Mouse (Mus musculus): Measurements from ENCODE around the gene Srgap3. TPM values are rescaled to one million over a fixed set of nuclear protein-coding genes. Genes with fewer than 3 reads are reported as not detected.

Gene Srgap3
- polyA plus RNA-seq, 1 experiment from 2014 or later: 5.3 TPM

DNA sequence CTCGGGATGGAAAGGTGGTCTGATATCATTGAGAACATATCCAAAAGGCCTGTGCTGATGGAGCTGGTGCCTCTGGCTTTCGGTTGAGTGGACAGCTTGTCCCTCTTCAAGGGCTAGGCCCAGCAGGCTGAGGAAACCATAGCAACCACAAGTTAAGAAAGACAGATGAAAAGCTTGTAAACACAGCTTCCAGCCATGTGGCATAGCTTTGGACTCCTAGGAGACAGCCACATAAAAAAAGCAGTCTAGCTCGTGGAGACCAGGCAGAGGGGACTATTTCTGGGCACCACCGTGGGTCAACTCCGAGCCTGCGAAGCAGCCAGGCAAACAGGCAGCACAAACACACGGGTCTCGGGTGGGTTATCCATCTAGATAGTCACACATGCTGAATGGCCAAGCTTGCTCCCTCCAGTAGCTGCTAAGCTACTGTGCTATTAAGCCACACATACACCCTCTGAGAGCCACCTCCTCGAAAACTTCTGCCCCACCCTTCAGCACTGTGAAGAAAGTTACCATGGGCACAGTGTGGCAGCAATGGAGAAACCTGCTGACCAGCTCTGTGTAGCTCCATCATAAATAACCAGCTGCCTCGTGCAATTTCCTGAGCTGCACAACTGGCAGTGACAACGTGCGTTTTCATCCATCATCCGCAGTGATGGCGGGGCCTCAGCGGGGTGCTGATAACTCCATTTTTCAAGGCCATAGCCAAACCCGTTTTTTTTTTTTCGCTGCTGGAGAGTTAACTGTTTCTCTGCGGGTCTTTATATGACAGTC, 26.0 kb upstream of the Srgap3 start:
- H3K4me3 ChIP-seq (replicated peaks): no peak overlapping the region
- H3K4me1 ChIP-seq (replicated peaks): peaks cover 35% of the 10 kb centered on the region
- WGBS: 27% methylated on average over 18 of the region's 18 CpGs
- no peak overlapping the region for H3K9ac ChIP-seq (replicated peaks)
- peak overlapping the region; percentile 78 for H3K27ac ChIP-seq
- peak; percentile 57; the same call in 1 of the 2 replicates for ATAC-seq (ENCODE audit: insufficient number of reproducible peaks, insufficient read depth, low FRiP score, low TSS enrichment, low read depth)
- H3K4me2 ChIP-seq: peak overlapping the region; percentile 23; the same call in 1 of the 2 replicates
- no peaks in the 10 kb centered on the region for H3K36me3 ChIP-seq
- no peaks in the 10 kb centered on the region for H3K27me3 ChIP-seq
- H3K9me3 ChIP-seq: no peaks in the 10 kb centered on the region

DNA sequence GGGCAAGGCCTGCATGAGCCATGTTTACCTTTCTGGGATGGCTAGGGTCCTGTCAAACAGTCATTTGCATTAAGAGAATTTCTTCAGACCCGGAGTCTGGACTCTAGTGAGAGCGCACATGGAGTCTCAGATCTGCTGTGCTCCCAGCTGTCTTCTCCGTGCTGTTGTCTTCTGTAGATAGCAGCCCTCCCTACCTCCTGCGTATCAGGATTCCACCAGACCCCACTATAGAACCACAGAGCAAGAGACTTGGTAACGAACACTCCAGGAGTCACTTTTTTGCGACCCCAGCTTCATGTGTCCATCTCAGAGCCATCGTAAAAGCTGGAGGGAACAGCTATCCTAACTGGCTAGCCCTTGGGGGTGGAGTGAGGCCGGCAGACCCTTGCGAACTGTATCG, 25.1 kb upstream of the Srgap3 start:
- no peak for ATAC-seq (ENCODE audit: insufficient number of reproducible peaks, insufficient read depth, low FRiP score, low TSS enrichment, low read depth)
- Histone ChIP-seq H3K4me3 (replicated peaks) (no peak overlapping the region), H3K27me3 (no peaks in the 10 kb centered on the region), H3K27ac (peak overlapping the region; percentile 78), H3K9ac (replicated peaks) (no peak overlapping the region), H3K4me2 (no peak overlapping the region), H3K9me3 (no peaks in the 10 kb centered on the region), H3K36me3 (no peaks in the 10 kb centered on the region), H3K4me1 (replicated peaks) (peaks cover 35% of the 10 kb centered on the region)
- WGBS: 51% methylated on average over 10 of the region's 10 CpGs

DNA sequence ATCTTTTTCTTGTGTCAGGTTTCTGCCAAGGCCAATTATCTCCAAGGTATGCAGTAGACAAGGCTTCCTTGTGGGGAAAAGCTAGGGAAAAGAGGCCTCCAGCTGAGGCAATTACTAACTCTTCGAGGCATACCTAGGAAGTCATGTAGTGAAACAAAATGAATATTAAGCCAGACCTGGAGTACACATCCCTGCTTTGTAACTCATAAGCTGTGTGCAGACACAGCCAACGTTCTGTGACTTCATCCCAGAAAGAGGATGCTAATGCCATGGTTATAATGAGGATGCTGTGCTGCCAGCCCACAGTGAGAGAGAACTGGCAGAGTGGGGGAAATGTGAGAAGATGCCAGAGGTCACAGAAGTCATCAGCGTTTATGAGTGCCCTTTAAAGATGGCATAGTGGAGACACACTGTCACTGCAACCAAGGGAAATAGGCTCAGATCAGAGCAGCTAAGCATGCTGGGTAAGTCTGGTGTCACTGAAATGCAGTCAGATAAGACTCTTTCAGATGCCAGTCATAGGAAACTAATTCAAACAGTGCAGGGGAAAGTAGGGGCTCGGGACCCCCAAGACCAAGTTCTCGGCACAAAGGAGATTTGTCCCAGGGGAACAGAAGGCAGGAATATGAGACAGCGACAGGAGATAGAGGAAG, 24.2 kb upstream of the Srgap3 start:
- no peaks in the 10 kb centered on the region for H3K36me3 ChIP-seq
- ATAC-seq (ENCODE audit: insufficient number of reproducible peaks, insufficient read depth, low FRiP score, low TSS enrichment, low read depth): no peak
- no peak overlapping the region for H3K4me3 ChIP-seq (replicated peaks)
- H3K4me1 ChIP-seq (replicated peaks): peaks cover 35% of the 10 kb centered on the region
- no peaks in the 10 kb centered on the region for H3K27me3 ChIP-seq
- WGBS: 48% methylated on average over 6 of the region's 6 CpGs
- peak overlapping the region; percentile 14; the same call in 1 of the 2 replicates for H3K27ac ChIP-seq
- no peaks in the 10 kb centered on the region for H3K9me3 ChIP-seq
- H3K9ac ChIP-seq (replicated peaks): no peak overlapping the region
- H3K4me2 ChIP-seq: no peak overlapping the region

DNA sequence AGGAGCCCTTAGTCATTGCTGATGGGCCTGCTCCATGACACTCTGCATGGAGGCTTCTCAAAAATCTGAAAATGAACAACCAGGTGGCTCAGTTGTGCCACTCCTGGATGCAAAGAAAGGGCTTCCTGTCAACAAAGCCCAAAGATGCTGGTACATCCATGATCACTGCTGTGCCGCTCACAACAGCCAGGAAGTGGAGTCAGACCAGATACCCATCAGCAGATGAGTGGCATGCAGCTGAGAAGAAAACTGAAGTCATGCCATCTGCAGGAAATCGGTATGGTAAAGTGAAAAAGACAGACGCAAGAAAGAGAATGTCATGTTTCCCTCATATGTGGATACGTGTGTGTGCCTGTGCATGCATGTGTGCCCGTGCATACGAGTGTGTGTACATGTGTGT, 20.3 kb upstream of the Srgap3 start:
- Histone ChIP-seq H3K9me3 (no peaks in the 10 kb centered on the region), H3K4me3 (replicated peaks) (no peak overlapping the region), H3K4me2 (no peak overlapping the region), H3K9ac (replicated peaks) (no peak overlapping the region), H3K27ac (no peak overlapping the region), H3K27me3 (no peaks in the 10 kb centered on the region), H3K4me1 (replicated peaks) (peaks cover 13% of the 10 kb centered on the region), H3K36me3 (no peaks in the 10 kb centered on the region)
- 87% methylated on average over 6 of the region's 6 CpGs for WGBS
- ATAC-seq (ENCODE audit: insufficient number of reproducible peaks, insufficient read depth, low FRiP score, low TSS enrichment, low read depth): no peak

DNA sequence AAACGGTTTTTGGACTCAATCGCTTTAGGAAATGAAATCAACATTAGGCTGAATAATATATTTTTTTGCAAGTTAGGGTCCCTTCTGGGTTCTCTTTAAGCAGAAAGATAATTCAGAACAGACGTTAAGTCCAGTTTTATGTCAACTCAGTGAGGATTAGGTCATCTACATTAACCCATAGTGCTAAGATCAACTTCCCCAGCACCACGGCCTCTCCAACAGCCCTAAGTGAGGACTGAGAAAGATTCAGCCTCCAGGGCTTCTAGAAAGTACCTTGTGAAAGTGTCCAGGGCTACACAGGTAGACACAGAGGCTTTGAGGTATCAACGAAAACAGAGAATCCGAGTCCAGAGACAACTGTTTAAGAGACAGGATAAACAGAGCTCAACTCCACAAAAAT, 11.3 kb upstream of the Srgap3 start:
- Histone ChIP-seq H3K9ac (replicated peaks) (no peak overlapping the region), H3K27me3 (peaks cover 4% of the 10 kb centered on the region; the same call in 1 of the 2 replicates), H3K9me3 (0 out of 2 replicates have a peak, but pooled peaks cover 4% of the 10 kb centered on the region), H3K4me2 (peak overlapping the region; percentile 41), H3K4me3 (replicated peaks) (no peak overlapping the region), H3K36me3 (no peaks in the 10 kb centered on the region), H3K27ac (peak overlapping the region; percentile 79), H3K4me1 (replicated peaks) (peaks cover 27% of the 10 kb centered on the region)
- WGBS: 22% methylated on average over 6 of the region's 6 CpGs
- ATAC-seq (ENCODE audit: insufficient number of reproducible peaks, insufficient read depth, low FRiP score, low TSS enrichment, low read depth): no peak; the same call in 1 of the 2 replicates

DNA sequence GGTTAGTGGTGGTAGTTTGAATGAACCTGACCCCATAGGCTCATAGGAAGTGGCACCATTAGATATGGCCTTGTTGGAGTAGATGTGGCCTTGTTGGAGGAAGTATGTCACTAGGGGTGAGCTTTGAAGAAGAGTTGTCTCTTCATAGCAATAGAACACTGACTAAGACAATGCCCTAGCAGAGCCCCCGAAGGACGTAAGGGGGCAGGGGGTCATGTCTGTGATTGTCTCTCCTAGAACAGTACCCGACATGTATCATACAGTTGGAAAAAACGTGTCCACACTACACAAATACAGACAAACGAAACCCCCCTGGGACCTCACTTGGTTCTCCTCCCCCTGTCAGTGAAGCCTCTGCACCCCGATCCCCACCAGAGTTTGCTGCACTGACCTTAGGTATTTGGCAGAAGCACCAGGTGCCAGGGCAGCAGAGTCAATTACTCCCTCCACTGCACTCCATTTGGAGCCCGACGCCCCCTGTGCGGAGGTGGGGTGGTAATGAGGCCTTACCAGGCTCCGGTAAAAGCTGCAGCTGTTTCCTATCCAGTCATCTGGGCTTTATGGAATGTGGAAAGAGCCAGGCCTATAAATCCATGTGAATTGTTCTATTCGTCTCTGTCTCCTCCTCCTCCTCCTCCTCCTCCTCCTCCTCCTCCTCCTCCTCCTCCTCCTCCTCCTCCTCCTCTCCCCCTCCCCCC, 10.7 kb upstream of the Srgap3 start:
- no peak overlapping the region for H3K9ac ChIP-seq (replicated peaks)
- H3K36me3 ChIP-seq: no peaks in the 10 kb centered on the region
- WGBS: 24% methylated on average over 11 of the region's 11 CpGs
- H3K9me3 ChIP-seq: 0 out of 2 replicates have a peak, but pooled peaks cover 4% of the 10 kb centered on the region
- H3K4me1 ChIP-seq (replicated peaks): peaks cover 27% of the 10 kb centered on the region
- H3K4me2 ChIP-seq: peak overlapping the region; percentile 41
- H3K4me3 ChIP-seq (replicated peaks): no peak overlapping the region
- ATAC-seq (ENCODE audit: insufficient number of reproducible peaks, insufficient read depth, low FRiP score, low TSS enrichment, low read depth): peak; percentile 91
- peak overlapping the region; percentile 79 for H3K27ac ChIP-seq
- H3K27me3 ChIP-seq: peaks cover 4% of the 10 kb centered on the region; the same call in 1 of the 2 replicates

DNA sequence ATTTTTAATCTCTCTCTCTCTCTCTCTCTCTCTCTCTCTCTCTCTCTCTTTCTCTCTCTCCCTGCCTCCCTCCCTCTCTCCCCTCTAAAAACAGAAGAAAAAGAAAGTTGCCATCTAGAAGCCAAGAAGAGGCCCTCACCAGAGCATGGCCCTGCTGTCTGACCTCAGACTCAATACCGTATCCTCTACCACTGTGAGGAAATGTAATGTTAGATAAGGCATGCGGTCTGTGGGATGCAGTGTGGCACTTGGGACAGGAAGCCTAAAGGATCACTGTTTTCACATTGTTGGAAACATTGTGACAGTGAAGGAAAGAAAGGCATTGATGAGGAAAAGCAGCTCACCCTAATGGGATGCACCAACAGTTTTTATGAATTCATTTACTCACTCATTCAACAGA, 8.7 kb upstream of the Srgap3 start:
- H3K9me3 ChIP-seq: no peaks in the 10 kb centered on the region
- H3K9ac ChIP-seq (replicated peaks): no peak overlapping the region
- peaks cover 4% of the 10 kb centered on the region; the same call in 1 of the 2 replicates for H3K27me3 ChIP-seq
- no peak overlapping the region for H3K4me3 ChIP-seq (replicated peaks)
- H3K27ac ChIP-seq: no peak overlapping the region
- no peaks in the 10 kb centered on the region for H3K36me3 ChIP-seq
- WGBS: 80% methylated on average over 2 of the region's 2 CpGs
- H3K4me1 ChIP-seq (replicated peaks): peaks cover 27% of the 10 kb centered on the region
- H3K4me2 ChIP-seq: no peak overlapping the region
- no peak for ATAC-seq (ENCODE audit: insufficient number of reproducible peaks, insufficient read depth, low FRiP score, low TSS enrichment, low read depth)

DNA sequence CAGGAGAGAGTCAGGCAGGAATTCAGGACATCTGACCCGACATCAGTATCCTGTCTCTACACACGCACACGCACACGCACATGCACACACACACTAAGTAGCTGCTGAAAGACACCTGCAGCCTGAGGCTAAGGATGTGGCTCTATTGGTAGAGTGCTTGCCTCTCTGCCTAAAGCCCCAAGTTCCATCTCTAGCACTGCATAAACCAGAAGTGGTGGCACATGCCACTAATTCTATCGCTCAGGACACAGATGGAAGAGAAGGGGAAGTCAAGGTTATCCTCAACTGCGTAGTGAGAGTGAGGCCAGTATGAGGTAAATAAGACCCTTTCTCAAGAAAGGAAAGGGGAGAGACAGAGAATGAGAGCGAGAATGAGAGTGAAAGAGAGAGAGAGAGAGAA, 6.8 kb upstream of the Srgap3 start:
- Histone ChIP-seq H3K9ac (replicated peaks) (no peak overlapping the region), H3K4me3 (replicated peaks) (no peak overlapping the region), H3K27me3 (peaks cover 4% of the 10 kb centered on the region; the same call in 1 of the 2 replicates), H3K9me3 (no peaks in the 10 kb centered on the region), H3K4me1 (replicated peaks) (peaks cover 29% of the 10 kb centered on the region), H3K36me3 (no peaks in the 10 kb centered on the region), H3K4me2 (no peak overlapping the region), H3K27ac (no peak overlapping the region)
- ATAC-seq (ENCODE audit: insufficient number of reproducible peaks, insufficient read depth, low FRiP score, low TSS enrichment, low read depth): no peak
- WGBS: 79% methylated on average over 7 of the region's 7 CpGs

DNA sequence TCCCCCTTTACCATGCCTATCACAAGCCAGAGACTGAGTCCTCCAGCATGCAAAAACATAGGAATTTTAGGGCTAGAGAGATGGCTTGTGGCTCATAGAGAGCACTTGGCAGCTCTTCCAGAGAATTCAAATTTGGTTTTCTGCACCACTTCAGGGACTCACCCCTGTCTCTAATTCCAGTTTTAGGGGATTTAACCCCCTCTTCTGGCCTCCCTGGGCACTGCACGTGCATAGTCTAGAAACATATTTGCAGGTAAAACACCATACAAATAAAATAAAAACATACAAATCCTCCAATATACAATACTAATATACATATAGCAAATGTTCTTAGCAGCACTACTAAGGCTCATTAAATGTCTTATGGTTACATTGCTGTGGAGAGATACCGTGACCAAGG, 4.2 kb upstream of the Srgap3 start:
- H3K27me3 ChIP-seq: peaks cover 4% of the 10 kb centered on the region; the same call in 1 of the 2 replicates
- no peak for ATAC-seq (ENCODE audit: insufficient number of reproducible peaks, insufficient read depth, low FRiP score, low TSS enrichment, low read depth)

DNA sequence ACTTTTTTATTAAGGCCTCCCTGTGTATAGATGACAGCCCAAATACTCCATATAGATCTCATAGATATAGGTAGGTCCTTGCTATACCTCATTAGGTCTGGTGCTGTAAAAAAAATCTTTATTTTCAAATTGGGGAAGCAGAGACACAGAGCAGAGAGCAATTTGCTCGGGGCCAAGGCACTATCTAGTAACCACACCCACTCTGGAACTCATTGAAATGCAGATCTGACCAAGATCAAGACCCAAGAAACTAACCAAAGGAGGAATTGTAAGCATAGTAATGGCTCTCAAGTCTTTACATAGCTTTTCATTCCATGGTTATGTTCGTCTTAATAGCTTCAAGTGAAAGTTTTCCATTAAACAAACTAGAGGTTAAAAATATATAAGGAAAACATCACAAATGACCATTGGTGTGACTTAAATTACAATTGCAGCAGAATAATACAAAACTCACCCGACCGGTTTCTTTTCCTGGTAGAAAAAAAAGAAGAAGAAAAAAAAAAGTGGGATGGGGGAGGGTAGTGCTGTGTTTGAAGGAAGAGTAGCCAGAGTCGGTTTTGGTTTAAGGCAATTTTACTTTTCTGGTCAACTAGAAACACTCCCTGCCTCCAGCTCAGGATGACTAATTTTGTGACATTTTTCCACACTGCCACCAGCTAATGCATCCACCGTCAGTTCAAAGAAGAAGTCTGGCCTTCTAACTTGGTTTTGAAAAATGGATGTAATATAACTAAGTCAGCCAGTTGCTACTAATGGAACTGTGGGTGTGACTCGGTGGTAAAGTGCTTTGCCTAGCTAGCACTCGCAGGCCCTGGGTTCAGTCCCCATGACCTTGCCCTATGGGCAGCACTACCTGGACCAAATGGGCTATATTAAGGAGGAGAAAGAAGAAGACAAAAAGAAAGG, 3.4 kb upstream of the Srgap3 start:
- Histone ChIP-seq H3K27me3 (peaks cover 4% of the 10 kb centered on the region; the same call in 1 of the 2 replicates), H3K4me2 (no peak overlapping the region), H3K4me3 (replicated peaks) (no peak overlapping the region), H3K36me3 (no peaks in the 10 kb centered on the region), H3K27ac (no peak overlapping the region), H3K9me3 (no peaks in the 10 kb centered on the region), H3K4me1 (replicated peaks) (peaks cover 25% of the 10 kb centered on the region), H3K9ac (replicated peaks) (no peak overlapping the region)
- 34% methylated on average over 8 of the region's 8 CpGs for WGBS
- ATAC-seq (ENCODE audit: insufficient number of reproducible peaks, insufficient read depth, low FRiP score, low TSS enrichment, low read depth): no peak

More for the DNA sequence above, 4.2 kb upstream of the Srgap3 start:
- Histone ChIP-seq H3K9ac (replicated peaks) (no peak overlapping the region), H3K36me3 (no peaks in the 10 kb centered on the region), H3K9me3 (no peaks in the 10 kb centered on the region), H3K4me1 (replicated peaks) (peaks cover 20% of the 10 kb centered on the region), H3K27ac (no peak overlapping the region), H3K4me2 (no peak overlapping the region), H3K4me3 (replicated peaks) (no peak overlapping the region)
- 84% methylated on average over 2 of the region's 2 CpGs for WGBS

Measured in limb, embryonic 12.5 days (tissue).